Mouse (Mus musculus) bone marrow macrophage, adult 2 months (primary cell): ENCODE measurements around the gene Nuf2.

Source experiments
- CTCF ChIP-seq: IDR thresholded peaks from 2 replicates; pipeline ENCODE4 v1.5.1; 2012; ENCODE audit warnings: low read depth, mild to moderate bottlenecking, low read length, moderate library complexity
- POLR2A ChIP-seq: IDR thresholded peaks from 2 replicates; pipeline ENCODE4 v1.6.1; 2012; ENCODE audit warnings: mild to moderate bottlenecking, low read depth, low read length, borderline replicate concordance

DNA sequence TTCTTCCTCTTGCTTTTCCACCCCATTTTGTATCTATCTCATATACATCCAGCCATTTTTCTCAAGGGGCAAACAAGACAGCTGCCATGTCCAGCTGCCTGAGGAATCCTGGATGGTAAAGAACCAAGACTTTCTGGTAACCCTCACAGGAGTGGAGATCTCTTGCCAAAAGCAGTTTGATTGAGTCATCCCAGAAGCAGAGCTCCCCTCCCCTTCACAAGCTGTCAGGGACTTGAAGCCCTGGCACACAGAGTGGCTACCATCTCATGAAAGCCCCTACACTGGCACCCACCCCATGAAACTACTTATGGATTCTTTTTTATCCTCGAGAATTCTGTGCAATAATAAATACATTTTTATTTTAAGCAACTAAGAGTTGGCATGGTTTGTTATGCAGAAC, 39.7 kb downstream of the Nuf2 start:
- TF ChIP-seq POLR2A (no peak), CTCF (no peak)
